Mouse (Mus musculus): Measurements from ENCODE around the gene 2300003K06Rik.
"Not testable (repeated sequence)": the region's sequence is repeated elsewhere in the genome, so short reads cannot be mapped to it uniquely, and the experiment has no call there.

2300003K06Rik gene

GRCm38 (mm10) chr11:99837966-99838365 is at the start of gene 2300003K06Rik:
2300003K06Rik (minus strand) TSS chr11:99838066.
- DNase-seq (ENCODE audit: low spot score): no peak

- not testable (repeated sequence) for DNase-seq (ENCODE audit: low spot score)
These were observed 41.0 kb upstream of the 2300003K06Rik start, which contains the start of gene Gm11567 for GRCm38 (mm10) chr11:99878887-99879286. Gm11567 (plus strand) TSS chr11:99879187.

- not testable (repeated sequence) for DNase-seq (ENCODE audit: low spot score)
These were observed 35.2 kb upstream of the 2300003K06Rik start, which contains the start of gene Krtap9-1 for GRCm38 (mm10) chr11:99873089-99873488. Krtap9-1 (plus strand) TSS chr11:99873389.

GRCm38 (mm10) chr11:99864176-99864575 is 26.3 kb upstream of the 2300003K06Rik start, which contains the start of gene Gm11559:
Gm11559 (plus strand) TSS chr11:99864476.
- not testable (repeated sequence) for DNase-seq (ENCODE audit: low spot score)

GRCm38 (mm10) chr11:99858761-99859160 is 20.9 kb upstream of the 2300003K06Rik start:
- no peak for DNase-seq (ENCODE audit: low spot score)

GRCm38 (mm10) chr11:99857617-99858016 is 19.8 kb upstream of the 2300003K06Rik start, which contains the start of gene Gm11568:
Gm11568 (plus strand) TSS chr11:99857917.
- DNase-seq (ENCODE audit: low spot score): no peak

- DNase-seq (ENCODE audit: low spot score): no peak
These were observed 16.3 kb upstream of the 2300003K06Rik start for GRCm38 (mm10) chr11:99854121-99854520.

GRCm38 (mm10) chr11:99851508-99851907 is 13.6 kb upstream of the 2300003K06Rik start, which contains the start of gene Krtap4-16:
Krtap4-16 (minus strand) TSS chr11:99851608.
- no peak for DNase-seq (ENCODE audit: low spot score)

GRCm38 (mm10) chr11:99846746-99847145 is 8.9 kb upstream of the 2300003K06Rik start:
- DNase-seq (ENCODE audit: low spot score): no peak

GRCm38 (mm10) chr11:99842185-99842584 is 4.3 kb upstream of the 2300003K06Rik start:
- DNase-seq (ENCODE audit: low spot score): no peak

GRCm38 (mm10) chr11:99815566-99815965 is 22.3 kb downstream of the 2300003K06Rik start, which contains the start of gene Gm11564:
Gm11564 (minus strand) TSS chr11:99815666.
- not testable (repeated sequence) for DNase-seq (ENCODE audit: low spot score)

GRCm38 (mm10) chr11:99809792-99810191 is 28.1 kb downstream of the 2300003K06Rik start, which contains the start of gene Krtap4-13:
Krtap4-13 (minus strand) TSS chr11:99809892.
- not testable (repeated sequence) for DNase-seq (ENCODE audit: low spot score)

- DNase-seq (ENCODE audit: low spot score): not testable (repeated sequence)
These were observed 33.5 kb downstream of the 2300003K06Rik start, which contains the start of gene Gm11554 for GRCm38 (mm10) chr11:99804346-99804745. Gm11554 (minus strand) TSS chr11:99804446.

- DNase-seq (ENCODE audit: low spot score): not testable (repeated sequence)
These were observed 39.0 kb downstream of the 2300003K06Rik start, which contains the start of gene Gm11569 for GRCm38 (mm10) chr11:99798832-99799231. Gm11569 (minus strand) TSS chr11:99798932.

- DNase-seq (ENCODE audit: low spot score): no peak
These were observed 44.5 kb downstream of the 2300003K06Rik start, which contains the start of gene Gm11596 for GRCm38 (mm10) chr11:99793367-99793766. Gm11596 (minus strand) TSS chr11:99793467.

Measured in urinary bladder, postnatal 14 days (tissue).